Mouse (Mus musculus) kidney, postnatal 10 days (tissue): ENCODE data around the gene Mrps18b.

Experiments
- DNase-seq: peaks from one replicate; pipeline ENCODE4 v3.0.0; 2021; ENCODE audit warnings: mixed read lengths

Mrps18b gene

GRCm38 (mm10) chr17:35918276-35919059, 2.3 kb upstream of the Mrps18b start:
- DNase-seq = peak; percentile 60

- peak; percentile 46 for DNase-seq
These were observed 1.5 kb upstream of the Mrps18b start for GRCm38 (mm10) chr17:35917463-35918251.

GRCm38 (mm10) chr17:35917143-35917462, 914 bp upstream of the Mrps18b start:
- peak; percentile 48 for DNase-seq

- no peak for DNase-seq
These were observed 472 bp downstream of the Mrps18b start for GRCm38 (mm10) chr17:35915538-35916296.

GRCm38 (mm10) chr17:35914975-35915374, 1.2 kb downstream of the Mrps18b start:
- no peak for DNase-seq

- peak; percentile 99 for DNase-seq
These were observed 6.2 kb downstream of the Mrps18b start, which contains the start of gene Atat1 for GRCm38 (mm10) chr17:35909919-35910369. TSS of gene Atat1 (minus strand) at chr17:35910075.

GRCm38 (mm10) chr17:35909186-35909918, 6.8 kb downstream of the Mrps18b start:
- DNase-seq = no peak

- DNase-seq = no peak
These were observed 8.6 kb downstream of the Mrps18b start for GRCm38 (mm10) chr17:35907609-35908008.

GRCm38 (mm10) chr17:35905587-35905986, 10.6 kb downstream of the Mrps18b start:
- DNase-seq = no peak

GRCm38 (mm10) chr17:35903992-35904355, 12.2 kb downstream of the Mrps18b start:
- DNase-seq = no peak

GRCm38 (mm10) chr17:35903343-35903991, 12.7 kb downstream of the Mrps18b start:
- DNase-seq = peak; percentile 79

GRCm38 (mm10) chr17:35900636-35901035, 15.6 kb downstream of the Mrps18b start:
- DNase-seq = no peak

- peak; percentile 58 for DNase-seq
These were observed 18.3 kb downstream of the Mrps18b start for GRCm38 (mm10) chr17:35897644-35898573.

GRCm38 (mm10) chr17:35896781-35897643, 19.2 kb downstream of the Mrps18b start, which contains the start of gene 2310061I04Rik:
TSS of gene 2310061I04Rik (minus strand) at chr17:35897431.
- peak; percentile 95 for DNase-seq

- no peak for DNase-seq
These were observed 28.5 kb downstream of the Mrps18b start for GRCm38 (mm10) chr17:35887725-35888124.

GRCm38 (mm10) chr17:35883777-35884176, 32.4 kb downstream of the Mrps18b start:
- no peak for DNase-seq

GRCm38 (mm10) chr17:35882924-35883323, 33.3 kb downstream of the Mrps18b start:
- DNase-seq = no peak

GRCm38 (mm10) chr17:35879245-35880057, 36.7 kb downstream of the Mrps18b start, which contains the start of gene Dhx16:
TSS of gene Dhx16 (plus strand) at chr17:35879819.
- peak; percentile 98 for DNase-seq

- DNase-seq = peak; percentile 68
These were observed 41.5 kb downstream of the Mrps18b start for GRCm38 (mm10) chr17:35874721-35875120.
